Mouse (Mus musculus): ENCODE measurements around the gene Liph.

Gene Liph

DNA sequence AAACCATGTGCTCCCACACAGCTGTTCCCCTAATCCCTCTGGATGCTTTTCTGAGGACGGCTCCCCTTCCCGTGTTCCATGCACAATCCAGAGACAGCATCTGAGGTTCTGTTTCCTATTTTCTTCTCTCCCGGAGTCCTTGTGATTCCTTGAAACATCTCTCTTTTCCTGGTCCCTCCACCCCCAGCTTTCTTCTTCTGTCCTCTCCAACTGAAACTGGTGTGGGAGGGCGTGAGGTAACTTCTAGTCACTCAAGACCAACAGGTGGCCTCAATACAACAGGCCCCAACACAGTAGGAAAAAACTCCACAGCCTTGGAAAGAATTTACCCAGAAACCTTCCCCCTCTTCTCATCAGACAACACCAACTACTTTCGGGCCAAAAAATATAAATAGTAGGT, 18.1 kb downstream of the Liph start:
- in situ Hi-C loops (cut with MboI, MseI) = no loop called here

DNA sequence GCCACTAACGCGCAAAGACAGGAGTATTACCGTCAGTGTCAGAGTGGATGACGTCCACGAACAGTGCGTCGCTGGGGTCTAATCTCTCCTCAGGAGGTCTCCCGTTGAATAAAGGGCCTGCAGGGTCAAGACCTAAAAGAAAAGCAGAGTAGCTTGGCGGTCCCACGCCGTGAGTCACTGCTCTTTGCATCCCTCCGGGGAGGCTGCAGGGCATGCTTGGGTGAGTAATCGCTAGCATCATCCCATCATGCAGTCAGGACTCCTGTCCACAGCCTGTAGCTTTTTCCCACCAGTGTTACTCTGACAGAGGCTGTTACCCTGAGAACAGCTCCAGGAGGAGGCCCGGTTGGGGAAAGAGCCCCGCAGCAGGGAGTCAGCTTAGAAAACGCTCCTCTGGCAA, 19.3 kb downstream of the Liph start:
- in situ Hi-C loops (cut with MboI, MseI) = no loop called here

DNA sequence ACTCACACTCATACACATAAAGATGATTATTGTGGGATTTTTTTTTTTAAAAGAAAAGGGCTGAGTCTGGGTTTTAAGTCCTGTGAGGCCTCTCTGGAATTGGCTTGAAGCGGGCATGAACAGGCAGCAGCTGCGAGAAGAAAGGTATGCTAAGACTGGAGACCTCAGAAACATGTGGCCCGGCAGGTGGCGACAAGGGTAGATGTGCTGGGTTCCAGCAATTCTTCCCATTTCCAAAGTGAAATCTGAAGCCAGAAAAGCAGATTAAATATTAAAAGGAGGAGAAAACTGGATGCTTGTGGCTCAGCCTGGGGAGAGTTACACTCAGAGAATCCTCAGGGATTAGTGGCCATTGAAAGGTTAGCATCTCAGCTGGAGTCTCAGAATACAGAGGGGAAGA, 24.0 kb downstream of the Liph start:
- in situ Hi-C loops (cut with MboI, MseI) = no loop called here

DNA sequence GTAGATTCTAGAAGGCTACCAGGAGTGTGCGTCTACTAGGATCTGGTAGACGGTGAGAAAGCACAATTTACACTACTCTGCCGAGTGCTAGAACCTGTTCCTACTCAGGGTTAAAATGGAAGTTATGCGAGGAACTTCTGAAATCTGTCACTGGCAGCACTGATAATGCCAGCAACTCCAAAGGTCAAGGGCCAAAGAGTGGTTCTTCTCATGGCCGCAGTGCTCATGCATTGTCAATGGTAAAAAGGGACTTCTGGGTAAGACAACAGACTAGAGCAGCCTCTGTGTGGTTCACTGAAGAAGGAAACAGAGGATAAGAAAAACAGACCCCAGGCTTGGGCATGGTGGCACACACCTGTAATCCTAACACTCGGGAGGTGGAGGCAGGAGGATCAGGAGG, 24.9 kb downstream of the Liph start:
- in situ Hi-C loops (cut with MboI, MseI) = no loop called here

DNA sequence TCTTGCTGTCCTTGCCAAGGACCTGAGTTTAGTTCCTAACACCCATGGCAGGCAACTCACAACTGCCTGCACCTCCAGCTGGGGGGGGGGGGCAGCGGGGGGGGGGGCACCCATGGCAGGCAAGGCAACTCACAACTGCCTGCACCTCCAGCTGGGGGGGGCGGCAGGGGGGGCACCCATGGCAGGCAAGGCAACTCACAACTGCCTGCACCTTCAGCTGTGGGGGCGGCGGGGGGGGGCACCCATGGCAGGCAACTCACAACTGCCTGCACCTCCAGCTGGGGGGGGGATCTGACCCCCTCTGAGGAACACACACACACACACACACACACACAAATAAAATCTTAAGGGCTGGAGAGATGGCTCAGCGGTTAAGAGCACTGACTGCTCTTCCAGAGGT, 25.6 kb downstream of the Liph start:
- in situ Hi-C loops (cut with MboI, MseI) = no loop called here

DNA sequence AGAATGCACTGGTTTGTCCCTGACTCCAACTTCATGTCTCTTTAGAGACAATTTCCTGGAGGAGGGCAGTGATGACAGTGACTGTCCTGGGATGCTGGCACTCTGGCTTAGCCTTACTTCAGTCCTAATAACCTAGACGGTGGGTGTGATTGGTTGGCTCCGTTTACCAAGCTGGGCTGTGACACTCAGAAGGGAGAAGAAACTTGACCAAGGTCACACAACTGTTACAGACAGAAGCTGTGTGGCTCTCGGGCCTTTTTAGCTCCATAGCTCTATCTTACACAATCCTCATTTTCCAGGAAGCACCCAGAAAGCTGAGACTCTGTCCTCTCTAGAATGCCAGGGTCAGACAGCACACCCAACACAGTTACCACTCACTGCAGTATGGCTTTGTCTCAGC, 29.9 kb downstream of the Liph start:
- in situ Hi-C loops (cut with MboI, MseI) = no loop called here

DNA sequence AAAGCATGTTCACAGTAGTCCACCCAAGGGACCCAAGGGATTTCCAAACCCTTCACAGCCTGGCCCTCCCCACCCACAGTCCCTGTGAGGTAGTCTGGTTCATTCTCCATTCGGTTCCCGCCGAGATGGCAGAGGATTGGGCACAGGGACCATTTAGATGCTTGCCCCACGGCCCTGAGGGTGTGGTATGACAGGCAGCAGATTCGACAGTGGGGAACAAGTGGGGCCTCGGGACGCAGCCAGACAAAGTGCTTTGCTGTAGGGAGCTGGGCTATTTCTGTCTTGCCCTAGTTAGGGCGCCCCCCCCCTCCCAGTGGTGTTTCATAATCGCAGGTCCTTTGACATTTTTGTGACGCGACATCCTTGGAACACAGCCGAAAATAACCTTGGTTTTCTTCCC, 39.9 kb downstream of the Liph start:
- in situ Hi-C loops (cut with MboI, MseI) = no loop called here

DNA sequence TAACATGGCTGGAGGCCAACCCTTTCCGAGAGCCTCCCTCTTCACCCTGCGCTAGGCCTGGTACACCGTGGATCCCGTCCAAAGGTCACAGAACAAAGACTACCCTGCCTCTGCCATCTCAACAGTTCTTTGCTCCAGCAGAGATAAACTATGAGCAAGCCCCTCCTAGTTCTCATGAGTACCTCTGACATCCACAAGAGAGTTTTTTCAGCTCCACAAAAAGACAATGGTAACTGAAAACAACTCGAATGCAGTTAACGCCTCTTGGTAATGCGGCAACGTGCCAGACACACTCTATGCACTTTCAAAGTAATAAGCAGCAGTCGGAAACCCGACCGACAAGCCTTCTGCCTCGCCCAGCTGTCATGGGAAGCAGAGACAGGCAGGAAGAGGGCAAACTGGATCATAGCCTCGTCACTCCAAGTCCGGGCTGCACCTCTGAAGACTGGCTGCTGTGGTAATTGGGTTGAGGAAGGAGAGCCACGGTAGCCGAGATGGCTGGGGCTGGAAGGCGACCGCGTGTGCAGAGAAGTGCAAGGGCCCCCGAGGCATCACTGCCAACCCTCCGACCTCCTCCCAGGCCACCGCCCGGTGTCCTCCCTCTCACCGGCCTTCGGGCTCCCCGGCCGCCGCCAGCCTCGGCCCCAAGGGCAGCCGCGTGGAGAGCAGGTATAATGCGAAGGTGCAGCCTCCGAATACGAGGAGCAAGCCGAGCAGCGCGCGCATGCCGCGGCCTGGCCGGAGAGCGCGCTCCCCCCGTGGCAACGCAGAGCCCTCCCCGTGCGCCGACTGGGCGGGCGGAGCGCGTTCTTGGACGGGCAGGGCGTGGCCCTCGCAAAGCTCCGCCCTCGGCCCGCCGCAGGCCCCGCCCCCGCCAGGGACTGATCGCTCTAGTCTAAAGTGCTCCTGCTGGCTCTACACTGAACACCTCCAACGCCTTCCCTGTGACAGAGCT, 48.4 kb downstream of the Liph start, which contains the start of gene Tmem41a:
Gene Tmem41a (minus strand): TSS at position 792 of the 955 bp plus-strand sequence.
- in situ Hi-C loops (cut with MboI, MseI) = loop anchor here in 1 of 2 experiments (5.0 kb wide), 1 partner anchor 55 kb away; no protein-coding TSS in a partner anchor

DNA sequence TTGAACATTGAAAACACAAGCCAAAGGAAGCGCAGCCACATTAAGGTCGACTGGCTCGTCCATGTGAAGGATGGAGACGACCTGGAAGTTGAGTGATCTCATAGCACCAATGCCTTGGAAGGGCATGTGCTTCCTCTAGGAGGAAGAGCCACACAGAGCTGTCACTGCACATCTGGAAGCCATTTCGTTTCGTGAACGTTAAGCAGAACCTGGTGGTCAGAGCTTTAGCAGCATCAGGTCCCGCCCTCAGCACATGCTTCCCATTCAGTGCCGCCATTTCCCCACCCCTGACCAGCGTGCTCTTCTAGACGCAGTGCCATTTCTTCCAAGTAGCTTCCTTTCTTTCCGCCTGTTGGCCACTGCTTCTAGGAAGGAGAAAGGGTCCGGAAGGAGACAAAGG, 67.0 kb downstream of the Liph start:
- in situ Hi-C loops (cut with MboI, MseI) = no loop called here

DNA sequence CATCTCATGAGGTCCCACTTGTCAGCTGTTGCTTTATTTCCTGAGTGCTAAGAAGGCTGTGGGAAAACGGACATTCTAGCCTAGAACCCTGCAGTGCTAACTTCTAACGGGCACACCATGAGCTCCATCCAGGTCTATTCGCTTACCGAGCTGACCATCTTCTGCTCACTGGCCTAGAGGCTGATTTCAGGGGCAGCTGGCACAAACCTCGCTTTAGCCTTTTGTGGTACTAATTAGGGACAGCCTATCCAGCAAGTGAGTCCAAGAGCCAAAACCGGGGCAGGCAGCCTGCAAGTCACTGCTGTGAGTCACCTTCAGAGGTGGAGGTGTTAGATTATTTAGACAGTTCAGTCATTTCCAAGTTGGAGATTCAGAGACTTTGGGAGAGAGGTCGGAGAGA, 78.8 kb downstream of the Liph start:
- in situ Hi-C loops (cut with MboI, MseI) = no loop called here

DNA sequence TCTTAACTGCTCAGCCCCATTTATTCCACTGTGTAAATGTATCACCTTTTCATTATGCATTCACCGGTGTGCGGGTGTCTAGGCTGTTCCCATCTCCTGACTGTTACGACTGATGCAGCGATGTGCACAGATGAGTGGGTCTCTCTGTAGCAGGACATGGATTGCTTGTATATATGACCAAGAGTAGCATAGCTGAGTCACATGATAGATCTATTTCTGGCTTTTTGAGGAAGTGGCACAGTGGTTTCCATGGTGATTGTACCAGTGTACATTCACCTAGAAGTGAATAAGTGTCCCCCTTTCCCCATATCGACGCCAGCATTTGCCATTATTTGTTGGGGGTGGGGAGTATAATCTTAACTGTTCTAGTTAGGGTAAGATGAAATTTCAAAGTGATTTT, 82.1 kb downstream of the Liph start:
- in situ Hi-C loops (cut with MboI, MseI) = no loop called here

DNA sequence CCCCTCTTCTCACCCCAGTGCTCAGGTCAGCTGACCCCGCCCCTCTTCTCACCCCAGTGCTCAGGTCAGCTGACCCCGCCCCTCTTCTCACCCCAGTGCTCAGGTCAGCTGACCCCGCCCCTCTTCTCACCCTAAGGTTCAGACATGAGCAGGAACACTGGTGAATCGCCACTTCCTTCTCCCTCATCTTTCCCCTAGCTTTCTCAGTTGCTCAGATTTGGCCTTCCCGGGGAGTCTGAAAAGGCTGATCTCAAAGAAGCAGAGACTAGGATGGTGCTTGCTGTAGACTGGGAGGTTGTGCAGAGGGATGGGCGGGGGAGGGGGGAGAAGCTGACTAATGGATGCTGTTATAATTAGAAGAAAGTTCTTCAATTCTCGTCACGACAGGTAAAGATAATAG, 86.6 kb downstream of the Liph start:
- in situ Hi-C loops (cut with MboI, MseI) = loop anchor here in 1 of 2 experiments (5.0 kb wide), 1 partner anchor 57 kb away; no protein-coding TSS in a partner anchor

DNA sequence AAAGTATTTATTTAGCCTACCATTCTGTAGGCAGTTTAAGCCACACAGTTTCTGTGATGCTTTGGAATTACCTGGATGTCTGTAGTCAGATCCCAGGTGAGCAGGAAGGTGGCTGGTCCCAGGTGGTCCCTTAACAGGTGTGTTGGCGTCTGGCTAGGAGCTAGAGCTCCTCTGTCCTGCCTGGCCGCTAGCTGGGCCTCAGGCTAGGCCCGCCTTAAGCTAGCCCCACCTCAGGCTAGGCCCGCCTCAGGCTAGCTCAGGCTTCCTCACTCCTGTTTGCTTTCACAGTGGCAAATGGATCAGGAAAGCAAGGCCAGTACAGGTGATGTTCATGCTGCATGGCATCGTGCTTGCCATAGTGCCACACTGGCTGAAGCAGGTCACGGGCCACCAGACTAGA, 88.6 kb downstream of the Liph start:
- in situ Hi-C loops (cut with MboI, MseI) = loop anchor here in 1 of 2 experiments (5.0 kb wide), 1 partner anchor 55 kb away; no protein-coding TSS in a partner anchor

DNA sequence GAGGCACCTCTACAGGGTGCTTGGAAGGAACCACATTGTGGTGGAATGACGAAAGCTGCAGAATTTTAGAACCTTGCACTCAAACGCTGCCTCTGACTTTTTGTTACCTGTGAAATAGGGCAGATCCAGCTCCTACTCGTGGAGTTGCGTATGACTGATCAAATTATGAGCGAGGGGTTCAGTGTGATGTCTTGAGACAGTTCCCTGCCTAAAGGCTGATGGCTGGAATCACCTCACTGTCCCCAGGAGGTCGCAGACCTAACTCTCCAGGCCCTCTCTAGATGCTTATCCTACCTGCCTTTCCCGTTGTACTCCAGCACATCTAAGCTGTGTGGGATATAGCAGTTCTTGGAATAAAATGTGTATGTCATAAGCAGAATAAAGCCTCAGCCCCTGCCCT, 89.5 kb downstream of the Liph start:
- in situ Hi-C loops (cut with MboI, MseI) = loop anchor here in 1 of 2 experiments (5.0 kb wide), 1 partner anchor 54 kb away; no protein-coding TSS in a partner anchor

DNA sequence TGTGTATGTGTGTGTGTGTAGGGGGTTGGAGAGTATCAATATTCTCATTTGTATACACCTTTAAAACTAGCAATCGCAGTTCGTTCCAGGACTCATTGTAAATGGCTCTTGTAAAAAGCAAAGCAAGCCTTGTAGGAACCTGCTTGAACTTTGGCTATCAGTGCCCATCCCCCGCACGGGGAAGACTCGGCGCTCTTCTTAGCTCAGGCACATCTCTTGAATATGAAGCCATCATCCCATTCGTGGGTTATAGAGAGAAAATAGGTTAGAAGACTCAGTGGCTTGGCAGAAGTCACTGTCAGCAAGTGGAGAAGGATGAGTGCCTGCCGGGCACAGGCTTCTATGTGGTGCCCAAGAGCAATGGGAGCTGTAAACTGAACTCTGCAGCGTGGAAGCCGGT, 90.8 kb downstream of the Liph start:
- in situ Hi-C loops (cut with MboI, MseI) = loop anchor here in 1 of 2 experiments (5.0 kb wide), 1 partner anchor 52 kb away; no protein-coding TSS in a partner anchor
